Mouse (Mus musculus) hindbrain, embryonic 13.5 days (tissue): Measurements from ENCODE around the gene Zfp507. TPM values are rescaled to one million over a fixed set of nuclear protein-coding genes. Genes with fewer than 3 reads are reported as not detected.

Source experiments
- ATAC-seq: fragments of 200-750 bp; cut with Nextera tagmentation; 2 replicates; pipeline ENCODE4 v1.8.0; 2017; ENCODE audit warnings: moderate TSS enrichment; ENCODE audit not compliant: low FRiP score
- H3K27ac ChIP-seq: fragments of 300-500 bp; sonication (generic); 2 replicates; pipeline ENCODE4 v1.5.1; 2015; ENCODE audit warnings: inconsistent platforms, mild to moderate bottlenecking, moderate library complexity
- H3K27me3 ChIP-seq: fragments of 300-500 bp; sonication (generic); 2 replicates; pipeline ENCODE4 v1.6.1; 2015; ENCODE audit warnings: mild to moderate bottlenecking, inconsistent platforms
- H3K36me3 ChIP-seq: fragments of 300-500 bp; sonication (generic); 2 replicates; pipeline ENCODE4 v1.6.1; 2015; ENCODE audit warnings: mild to moderate bottlenecking, inconsistent platforms
- H3K4me1 ChIP-seq: fragments of 300-500 bp; sonication (generic); replicated peaks from 2 replicates; pipeline ENCODE4 v1.6.1; 2015; ENCODE audit warnings: inconsistent platforms
- H3K4me2 ChIP-seq: fragments of 300-500 bp; sonication (generic); 2 replicates; pipeline ENCODE4 v1.6.1; 2015; ENCODE audit warnings: inconsistent platforms, mild to moderate bottlenecking, moderate library complexity
- H3K4me3 ChIP-seq: fragments of 300-500 bp; sonication (generic); 2 replicates; pipeline ENCODE4 v1.5.1; 2015; ENCODE audit warnings: mild to moderate bottlenecking, inconsistent platforms
- H3K9ac ChIP-seq: fragments of 300-500 bp; sonication (generic); 2 replicates; pipeline ENCODE4 v1.6.1; 2015; ENCODE audit warnings: mild to moderate bottlenecking, inconsistent platforms
- H3K9me3 ChIP-seq: fragments of 300-500 bp; sonication (generic); 2 replicates; pipeline ENCODE4 v1.6.1; 2016; ENCODE audit warnings: inconsistent platforms
- WGBS: fragments of 180-500 bp; shearing (Covaris S2); methylation state at CpG from one replicate; pipeline ENCODE4 v1.1.7; 2015; 5-methylcytosine and 5-hydroxymethylcytosine counted together
- polyA plus RNA-seq: library from polyadenylated mRNA; unstranded; fragments of >200 nt; fragmentation: Nextera tagmentation; extraction: Ambion mirVana; gene quantifications from 2 replicates; pipeline ENCODE4 v1.2.1, GENCODE M21; 2015

Zfp507 gene
- polyA plus RNA-seq, 1 experiment from 2014 or later: 18.5 TPM

- no peaks in the 10 kb centered on the region for H3K36me3 ChIP-seq
- H3K9ac ChIP-seq: no peak overlapping the region
- H3K27ac ChIP-seq: no peak overlapping the region
- H3K4me1 ChIP-seq: no peaks in the 10 kb centered on the region
- H3K9me3 ChIP-seq: no peaks in the 10 kb centered on the region
- no peaks in the 10 kb centered on the region for H3K27me3 ChIP-seq
- no peak for ATAC-seq
- H3K4me3 ChIP-seq: no peak overlapping the region
- H3K4me2 ChIP-seq: no peak overlapping the region
- WGBS: 51% methylated on average over 8 of the region's 8 CpGs
These were observed 7.9 kb upstream of the Zfp507 start for GRCm38 (mm10) chr7:35810736-35811135.

DNA sequence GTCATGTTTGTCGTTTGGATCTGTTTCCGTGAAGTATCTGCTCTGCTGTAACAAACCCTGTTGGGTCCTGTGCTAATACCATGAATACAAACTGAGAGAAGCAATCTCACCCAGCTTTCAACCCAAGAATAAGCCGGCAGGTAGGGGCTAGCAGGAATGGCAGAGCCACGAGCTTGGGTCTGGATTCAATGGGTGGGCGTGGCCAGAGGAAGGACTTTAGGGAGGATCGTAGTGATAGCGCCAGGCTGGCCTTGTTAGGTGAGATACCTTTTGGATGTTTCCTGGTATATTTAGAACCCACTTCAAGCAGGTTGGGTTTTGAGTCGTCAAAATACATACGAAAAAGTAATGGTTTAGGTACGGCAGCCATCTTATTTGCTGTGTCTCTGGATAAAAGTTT lies 1.4 kb upstream of the Zfp507 start:
- Histone ChIP-seq H3K4me2 (no peak overlapping the region), H3K9ac (no peak overlapping the region), H3K27me3 (no peaks in the 10 kb centered on the region), H3K4me1 (peaks cover 13% of the 10 kb centered on the region), H3K36me3 (peaks cover 13% of the 10 kb centered on the region), H3K9me3 (no peaks in the 10 kb centered on the region), H3K4me3 (no peak overlapping the region), H3K27ac (no peak overlapping the region)
- WGBS: 76% methylated on average over 10 of the region's 10 CpGs
- no peak for ATAC-seq

DNA sequence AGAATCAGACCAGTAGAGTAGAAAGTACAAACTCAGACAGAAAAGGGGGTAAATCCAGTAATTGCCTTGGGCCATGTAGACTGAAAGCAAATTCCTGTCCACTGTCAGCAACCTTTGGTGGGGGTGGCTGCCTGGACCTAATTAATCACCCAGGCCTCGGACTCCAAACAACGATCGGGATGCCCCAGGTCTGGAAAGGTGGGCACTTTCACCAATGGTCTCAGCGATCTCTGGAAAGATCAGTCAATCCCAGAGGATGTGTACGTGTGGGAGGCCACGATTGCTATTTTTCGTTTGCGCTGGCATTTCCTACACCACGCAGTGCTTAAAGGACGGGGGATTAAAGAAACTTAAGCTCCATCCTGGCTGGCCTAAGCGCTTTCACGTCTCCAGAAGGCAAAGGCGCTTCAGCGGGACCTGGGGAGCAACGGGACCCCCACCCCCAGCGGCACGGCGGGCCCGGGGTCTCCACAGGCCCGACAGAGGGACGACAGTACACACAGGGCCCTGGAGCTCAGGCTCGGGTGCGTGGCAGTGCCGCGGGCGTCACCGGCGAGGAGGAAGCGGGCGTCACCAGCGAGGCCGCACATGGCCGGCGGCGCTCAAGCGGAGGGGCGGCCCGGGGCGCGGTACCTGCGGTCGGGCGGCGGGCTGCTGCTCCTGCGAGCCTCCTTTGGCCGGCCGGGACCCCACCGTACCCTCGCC lies 450 bp downstream of the Zfp507 start:
- H3K27me3 ChIP-seq: no peaks in the 10 kb centered on the region
- peak overlapping the region; percentile 92 for H3K4me3 ChIP-seq
- ATAC-seq: peak; percentile 93
- WGBS: 0% methylated on average over 49 of the region's 49 CpGs
- no peaks in the 10 kb centered on the region for H3K9me3 ChIP-seq
- H3K9ac ChIP-seq: peak overlapping the region; percentile 98
- H3K36me3 ChIP-seq: peaks cover 29% of the 10 kb centered on the region
- peak overlapping the region; percentile 94 for H3K27ac ChIP-seq
- peaks cover 13% of the 10 kb centered on the region for H3K4me1 ChIP-seq
- H3K4me2 ChIP-seq: peak overlapping the region; percentile 93

DNA sequence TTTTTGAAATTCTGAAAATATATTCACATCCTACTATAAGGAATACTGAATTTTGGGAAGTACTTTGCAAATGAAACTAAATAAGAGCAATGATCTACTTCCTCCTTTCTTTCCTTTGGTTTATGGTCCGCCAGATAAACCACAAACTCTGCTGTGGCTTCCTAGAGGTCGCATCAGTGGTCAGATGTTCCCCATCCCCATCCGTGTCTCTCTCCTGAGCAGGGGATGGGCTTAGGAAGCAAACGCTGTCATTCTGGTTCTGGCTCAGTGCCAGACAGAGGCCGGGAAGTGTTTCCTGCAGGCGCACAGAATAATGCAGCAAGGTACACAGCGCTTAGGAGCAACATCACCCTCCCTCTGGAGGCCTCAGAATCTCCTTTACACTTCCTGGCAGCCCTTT lies 6.7 kb downstream of the Zfp507 start:
- no peak overlapping the region for H3K4me3 ChIP-seq
- no peak overlapping the region for H3K27ac ChIP-seq
- no peaks in the 10 kb centered on the region for H3K27me3 ChIP-seq
- ATAC-seq: no peak
- peaks cover 80% of the 10 kb centered on the region for H3K36me3 ChIP-seq
- H3K9me3 ChIP-seq: no peaks in the 10 kb centered on the region
- H3K9ac ChIP-seq: no peak overlapping the region
- H3K4me2 ChIP-seq: no peak overlapping the region
- peaks cover 16% of the 10 kb centered on the region for H3K4me1 ChIP-seq
- WGBS: 64% methylated on average over 7 of the region's 7 CpGs

DNA sequence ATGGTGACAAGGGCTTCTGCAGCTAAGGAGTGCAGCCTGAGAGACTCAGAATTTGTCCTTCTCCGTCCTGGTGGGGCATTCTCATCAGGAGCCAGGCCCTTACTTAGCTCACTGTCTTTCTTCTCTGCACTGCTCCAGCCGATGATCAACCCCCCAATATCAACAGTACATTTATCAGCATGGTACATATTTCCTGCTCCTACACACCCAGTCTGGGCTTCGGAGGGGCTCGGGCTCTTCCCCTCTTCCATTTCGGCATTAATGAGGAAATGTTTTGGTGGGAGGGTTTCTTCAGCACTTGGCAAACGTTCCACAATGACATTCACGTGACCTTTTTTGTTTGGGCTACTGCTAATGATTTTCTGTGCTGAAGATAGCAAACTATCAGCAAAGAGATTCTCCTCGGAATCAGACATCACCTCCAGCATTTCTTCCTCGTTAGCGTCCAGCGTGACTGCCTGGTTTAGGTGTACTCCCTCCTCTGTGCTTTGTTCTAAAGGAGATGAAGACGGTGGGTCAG lies 8.6 kb downstream of the Zfp507 start:
- peaks cover 12% of the 10 kb centered on the region; the same call in 1 of the 2 replicates for H3K4me1 ChIP-seq
- H3K4me3 ChIP-seq: no peak overlapping the region
- no peak for ATAC-seq
- H3K27ac ChIP-seq: no peak overlapping the region
- H3K9ac ChIP-seq: no peak overlapping the region
- H3K9me3 ChIP-seq: no peaks in the 10 kb centered on the region
- H3K4me2 ChIP-seq: no peak overlapping the region
- peaks cover 81% of the 10 kb centered on the region for H3K36me3 ChIP-seq
- WGBS: 92% methylated on average over 12 of the region's 12 CpGs
- no peaks in the 10 kb centered on the region for H3K27me3 ChIP-seq

DNA sequence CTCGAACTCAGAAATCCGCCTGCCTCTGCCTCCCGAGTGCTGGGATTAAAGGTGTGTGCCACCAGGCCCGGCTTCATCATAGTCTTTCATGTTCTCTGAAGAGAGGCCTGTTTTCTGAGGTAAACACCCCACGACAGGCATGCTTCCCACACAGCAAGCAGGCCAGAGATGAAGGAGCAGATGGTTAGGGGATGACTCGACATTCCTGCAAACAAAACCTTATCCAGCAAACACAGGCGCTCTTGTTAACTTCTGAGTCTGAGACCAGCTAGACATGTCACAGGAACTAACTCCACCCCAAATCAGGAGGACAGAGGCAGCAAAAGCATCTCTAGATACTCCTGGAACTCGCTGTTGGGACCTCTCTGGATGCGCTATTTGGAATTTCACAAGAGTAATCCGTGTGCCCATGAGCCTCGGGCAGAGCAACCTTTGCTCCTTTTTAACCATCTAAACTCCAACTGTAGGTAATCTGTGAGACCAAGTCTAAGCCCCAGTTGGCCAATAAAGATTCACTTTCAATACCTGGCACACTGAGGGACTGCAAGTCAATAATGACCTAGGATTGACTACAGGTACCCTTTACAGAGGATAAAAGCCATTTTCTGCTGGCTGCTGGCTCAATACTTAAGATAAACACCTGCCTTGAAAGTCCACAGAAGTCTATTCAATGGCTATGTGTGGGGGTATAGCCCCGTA lies 10.5 kb downstream of the Zfp507 start:
- H3K9ac ChIP-seq: no peak overlapping the region
- no peak overlapping the region for H3K27ac ChIP-seq
- no peak overlapping the region for H3K4me3 ChIP-seq
- WGBS: 93% methylated on average over 12 of the region's 12 CpGs
- no peaks in the 10 kb centered on the region for H3K27me3 ChIP-seq
- H3K4me1 ChIP-seq: peaks cover 12% of the 10 kb centered on the region; the same call in 1 of the 2 replicates
- H3K36me3 ChIP-seq: peaks cover 79% of the 10 kb centered on the region
- no peak overlapping the region for H3K4me2 ChIP-seq
- H3K9me3 ChIP-seq: no peaks in the 10 kb centered on the region
- no peak for ATAC-seq

- no peak overlapping the region for H3K4me3 ChIP-seq
- no peak overlapping the region for H3K27ac ChIP-seq
- 79% methylated on average over 8 of the region's 8 CpGs for WGBS
- peaks cover 6% of the 10 kb centered on the region; the same call in 1 of the 2 replicates for H3K4me1 ChIP-seq
- peaks cover 85% of the 10 kb centered on the region for H3K36me3 ChIP-seq
- H3K9me3 ChIP-seq: no peaks in the 10 kb centered on the region
- H3K27me3 ChIP-seq: no peaks in the 10 kb centered on the region
- H3K4me2 ChIP-seq: no peak overlapping the region
- H3K9ac ChIP-seq: no peak overlapping the region
- ATAC-seq: no peak
These were observed 11.9 kb downstream of the Zfp507 start for GRCm38 (mm10) chr7:35790926-35791325.

- Histone ChIP-seq H3K36me3 (peaks cover 86% of the 10 kb centered on the region), H3K4me2 (no peak overlapping the region), H3K27me3 (no peaks in the 10 kb centered on the region), H3K4me1 (peaks cover 6% of the 10 kb centered on the region; the same call in 1 of the 2 replicates), H3K9me3 (no peaks in the 10 kb centered on the region), H3K27ac (no peak overlapping the region), H3K9ac (no peak overlapping the region), H3K4me3 (no peak overlapping the region)
- 85% methylated on average over 8 of the region's 8 CpGs for WGBS
- no peak for ATAC-seq
These were observed 12.6 kb downstream of the Zfp507 start for GRCm38 (mm10) chr7:35790201-35790600.

- Histone ChIP-seq H3K4me2 (no peak overlapping the region), H3K9me3 (no peaks in the 10 kb centered on the region), H3K27me3 (no peaks in the 10 kb centered on the region), H3K4me3 (no peak overlapping the region), H3K9ac (no peak overlapping the region), H3K36me3 (peaks cover 67% of the 10 kb centered on the region), H3K4me1 (no peaks in the 10 kb centered on the region), H3K27ac (no peak overlapping the region)
- no peak for ATAC-seq
- WGBS: 90% methylated on average over 4 of the region's 4 CpGs
These were observed 17.2 kb downstream of the Zfp507 start for GRCm38 (mm10) chr7:35785579-35785978.

- H3K36me3 ChIP-seq: peaks cover 69% of the 10 kb centered on the region
These were observed 20.6 kb downstream of the Zfp507 start for GRCm38 (mm10) chr7:35782252-35782651.

GRCm38 (mm10) chr7:35774127-35774526 lies 28.7 kb downstream of the Zfp507 start:
- no peak overlapping the region for H3K9ac ChIP-seq
- 91% methylated on average over 12 of the region's 12 CpGs for WGBS
- H3K36me3 ChIP-seq: peaks cover 62% of the 10 kb centered on the region

More at GRCm38 (mm10) chr7:35782252-35782651, 20.6 kb downstream of the Zfp507 start:
- Histone ChIP-seq H3K9ac (no peak overlapping the region), H3K4me3 (no peak overlapping the region), H3K4me1 (no peaks in the 10 kb centered on the region), H3K4me2 (no peak overlapping the region), H3K27me3 (no peaks in the 10 kb centered on the region), H3K9me3 (no peaks in the 10 kb centered on the region), H3K27ac (no peak overlapping the region)
- no peak for ATAC-seq

DNA sequence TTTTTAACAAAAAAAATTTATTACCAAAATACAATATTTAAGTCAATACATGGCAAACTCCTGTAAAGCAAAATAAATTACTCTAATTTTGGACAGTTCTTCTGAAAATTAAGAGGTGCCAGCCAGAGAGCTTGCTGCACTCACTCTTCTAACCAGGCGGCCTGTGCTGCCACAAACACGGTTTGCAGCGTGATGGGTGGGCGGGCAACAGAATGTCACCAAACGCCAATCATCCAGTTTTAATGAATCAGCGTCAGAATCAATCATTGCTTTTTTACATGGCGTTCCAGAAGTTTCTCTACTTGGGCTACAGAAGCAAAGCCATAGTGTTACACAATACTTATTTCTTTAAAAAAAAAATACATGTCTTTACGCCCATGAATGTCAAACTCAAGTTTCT lies 30.5 kb downstream of the Zfp507 start:
- ATAC-seq: no peak
- 90% methylated on average over 8 of the region's 8 CpGs for WGBS
- H3K27me3 ChIP-seq: no peaks in the 10 kb centered on the region
- H3K4me1 ChIP-seq: no peaks in the 10 kb centered on the region
- H3K9ac ChIP-seq: no peak overlapping the region
- no peaks in the 10 kb centered on the region for H3K9me3 ChIP-seq
- no peak overlapping the region for H3K4me3 ChIP-seq
- peaks cover 49% of the 10 kb centered on the region for H3K36me3 ChIP-seq
- no peak overlapping the region for H3K4me2 ChIP-seq
- H3K27ac ChIP-seq: no peak overlapping the region

More at GRCm38 (mm10) chr7:35774127-35774526, 28.7 kb downstream of the Zfp507 start:
- no peak for ATAC-seq
- no peak overlapping the region for H3K27ac ChIP-seq
- H3K27me3 ChIP-seq: no peaks in the 10 kb centered on the region
- H3K9me3 ChIP-seq: no peaks in the 10 kb centered on the region
- H3K4me3 ChIP-seq: no peak overlapping the region
- no peaks in the 10 kb centered on the region for H3K4me1 ChIP-seq
- H3K4me2 ChIP-seq: no peak overlapping the region
